Mouse (Mus musculus): ENCODE measurements at regions not wholly inside any gene's neighbourhood (a gene's known extent, or its start where the extent isn't known, plus 50 kb on each side); places are given as distances from the start of the nearest gene placed in this dataset.

GRCm38 (mm10) chr13:102094193-102094592 is 326.2 kb upstream of the Pik3r1 start:
- Histone ChIP-seq H3K4me3 (ENCODE audit: insufficient read depth, low read depth, low read length) (no peak overlapping the region), H3K36me3 (ENCODE audit: control insufficient read depth, insufficient read depth, low read length) (no peaks in the 10 kb centered on the region), H3K27me3 (ENCODE audit: control insufficient read depth, insufficient read depth, low read length) (no peaks in the 10 kb centered on the region), H3K79me2 (ENCODE audit: control insufficient read depth, insufficient read depth, low read length) (no peaks in the 10 kb centered on the region), H3K27ac (replicated peaks; ENCODE audit: insufficient read depth, low read depth, low read length) (no peak overlapping the region), H3K9ac (ENCODE audit: low read depth, low read length) (no peak overlapping the region), H3K4me1 (ENCODE audit: control insufficient read depth, insufficient read depth, low read length) (no peaks in the 10 kb centered on the region)
- TF ChIP-seq CTCF (IDR thresholded peaks at IDR 0.05; ENCODE audit: low read depth, low read length): no peak
- TF ChIP-seq POLR2A (IDR thresholded peaks at IDR 0.05; ENCODE audit: extremely low read depth, insufficient read depth, low read length): no peak
- 79% methylated on average over 4 of the region's 4 CpGs for WGBS
- no peak for DNase-seq (ENCODE audit: extremely low read depth, low read depth, low spot score)

DNA sequence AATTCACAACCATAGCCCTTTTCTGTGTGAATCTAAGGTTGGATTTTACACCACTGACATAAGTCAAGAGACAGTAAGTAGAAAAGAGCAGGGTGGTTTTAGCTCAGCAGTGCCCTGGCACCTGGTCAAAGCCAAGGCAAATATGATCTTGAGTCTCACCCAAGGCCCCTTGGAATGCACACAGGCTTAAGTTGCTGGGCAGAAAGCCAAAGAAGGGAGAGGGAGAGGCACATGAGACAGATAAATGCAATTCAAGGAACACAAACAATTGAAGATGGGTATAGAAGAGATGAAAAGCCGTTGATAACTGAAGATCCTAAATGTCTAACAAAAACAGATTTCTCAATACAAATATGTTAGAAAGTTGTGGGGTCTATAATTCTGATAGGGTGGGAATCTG is 335.1 kb upstream of the Pik3r1 start:
- no peaks in the 10 kb centered on the region for H3K27me3 ChIP-seq (ENCODE audit: control insufficient read depth, insufficient read depth, low read length)
- no peak for TF ChIP-seq POLR2A (IDR thresholded peaks at IDR 0.05; ENCODE audit: extremely low read depth, insufficient read depth, low read length)
- no peak for TF ChIP-seq CTCF (IDR thresholded peaks at IDR 0.05; ENCODE audit: low read depth, low read length)
- 89% methylated on average over 1 of the region's 1 CpGs for WGBS
- no peaks in the 10 kb centered on the region for H3K4me1 ChIP-seq (ENCODE audit: control insufficient read depth, insufficient read depth, low read length)
- no peak overlapping the region for H3K27ac ChIP-seq (replicated peaks; ENCODE audit: insufficient read depth, low read depth, low read length)
- no peak for DNase-seq (ENCODE audit: extremely low read depth, low read depth, low spot score)
- H3K36me3 ChIP-seq (ENCODE audit: control insufficient read depth, insufficient read depth, low read length): no peaks in the 10 kb centered on the region
- H3K4me3 ChIP-seq (ENCODE audit: insufficient read depth, low read depth, low read length): no peak overlapping the region
- no peak overlapping the region for H3K9ac ChIP-seq (ENCODE audit: low read depth, low read length)
- no peaks in the 10 kb centered on the region for H3K79me2 ChIP-seq (ENCODE audit: control insufficient read depth, insufficient read depth, low read length)

- Histone ChIP-seq H3K9ac (ENCODE audit: low read depth, low read length) (no peak overlapping the region), H3K4me3 (ENCODE audit: insufficient read depth, low read depth, low read length) (no peak overlapping the region), H3K27me3 (ENCODE audit: control insufficient read depth, insufficient read depth, low read length) (no peaks in the 10 kb centered on the region), H3K4me1 (ENCODE audit: control insufficient read depth, insufficient read depth, low read length) (no peaks in the 10 kb centered on the region), H3K79me2 (ENCODE audit: control insufficient read depth, insufficient read depth, low read length) (no peaks in the 10 kb centered on the region), H3K27ac (replicated peaks; ENCODE audit: insufficient read depth, low read depth, low read length) (no peak overlapping the region), H3K36me3 (ENCODE audit: control insufficient read depth, insufficient read depth, low read length) (no peaks in the 10 kb centered on the region)
- WGBS: 83% methylated on average over 1 of the region's 1 CpGs
- no peak for DNase-seq (ENCODE audit: extremely low read depth, low read depth, low spot score)
- TF ChIP-seq POLR2A (IDR thresholded peaks at IDR 0.05; ENCODE audit: extremely low read depth, insufficient read depth, low read length) (no peak), CTCF (IDR thresholded peaks at IDR 0.05; ENCODE audit: low read depth, low read length) (no peak)
Observed at GRCm38 (mm10) chr13:102106188-102106587, 338.2 kb upstream of the Pik3r1 start.

GRCm38 (mm10) chr13:102108204-102108603 is 340.2 kb upstream of the Pik3r1 start:
- 77% methylated on average over 1 of the region's 1 CpGs for WGBS
- Histone ChIP-seq H3K4me1 (ENCODE audit: control insufficient read depth, insufficient read depth, low read length) (no peaks in the 10 kb centered on the region), H3K27ac (replicated peaks; ENCODE audit: insufficient read depth, low read depth, low read length) (no peak overlapping the region), H3K79me2 (ENCODE audit: control insufficient read depth, insufficient read depth, low read length) (no peaks in the 10 kb centered on the region), H3K27me3 (ENCODE audit: control insufficient read depth, insufficient read depth, low read length) (no peaks in the 10 kb centered on the region), H3K9ac (ENCODE audit: low read depth, low read length) (no peak overlapping the region), H3K4me3 (ENCODE audit: insufficient read depth, low read depth, low read length) (no peak overlapping the region), H3K36me3 (ENCODE audit: control insufficient read depth, insufficient read depth, low read length) (no peaks in the 10 kb centered on the region)
- no peak for TF ChIP-seq POLR2A (IDR thresholded peaks at IDR 0.05; ENCODE audit: extremely low read depth, insufficient read depth, low read length)
- no peak for TF ChIP-seq CTCF (IDR thresholded peaks at IDR 0.05; ENCODE audit: low read depth, low read length)
- DNase-seq (ENCODE audit: extremely low read depth, low read depth, low spot score): no peak

- H3K36me3 ChIP-seq (ENCODE audit: control insufficient read depth, insufficient read depth, low read length): no peaks in the 10 kb centered on the region
- H3K4me3 ChIP-seq (ENCODE audit: insufficient read depth, low read depth, low read length): no peak overlapping the region
- no peaks in the 10 kb centered on the region for H3K27me3 ChIP-seq (ENCODE audit: control insufficient read depth, insufficient read depth, low read length)
- no peak for DNase-seq (ENCODE audit: extremely low read depth, low read depth, low spot score)
- 91% methylated on average over 3 of the region's 3 CpGs for WGBS
- no peaks in the 10 kb centered on the region for H3K79me2 ChIP-seq (ENCODE audit: control insufficient read depth, insufficient read depth, low read length)
- TF ChIP-seq CTCF (IDR thresholded peaks at IDR 0.05; ENCODE audit: low read depth, low read length) (no peak), POLR2A (IDR thresholded peaks at IDR 0.05; ENCODE audit: extremely low read depth, insufficient read depth, low read length) (no peak)
- no peak overlapping the region for H3K27ac ChIP-seq (replicated peaks; ENCODE audit: insufficient read depth, low read depth, low read length)
- H3K9ac ChIP-seq (ENCODE audit: low read depth, low read length): no peak overlapping the region
- H3K4me1 ChIP-seq (ENCODE audit: control insufficient read depth, insufficient read depth, low read length): no peaks in the 10 kb centered on the region
Observed at GRCm38 (mm10) chr13:102108916-102109315, 340.9 kb upstream of the Pik3r1 start.

DNA sequence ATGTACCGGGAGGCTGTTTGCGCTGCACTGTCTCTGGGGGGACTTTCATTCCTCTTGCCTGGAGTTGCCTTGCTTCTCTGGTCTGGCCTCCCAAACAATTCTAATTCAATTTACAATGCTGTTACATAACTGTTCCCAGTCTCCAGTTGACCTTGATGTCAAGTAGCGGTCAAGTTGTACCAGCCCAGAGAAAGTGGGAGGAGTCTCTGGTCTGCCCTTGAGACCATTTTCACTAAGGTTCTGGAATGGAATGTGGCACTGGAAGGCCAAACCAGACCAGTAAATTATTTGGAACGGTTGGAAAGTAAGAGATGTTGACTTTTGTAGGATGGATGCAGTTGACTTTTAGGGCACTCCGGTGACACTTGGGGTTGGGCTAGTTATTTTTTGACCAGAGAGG is 345.9 kb upstream of the Pik3r1 start:
- Histone ChIP-seq H3K27me3 (ENCODE audit: control insufficient read depth, insufficient read depth, low read length) (no peaks in the 10 kb centered on the region), H3K4me1 (ENCODE audit: control insufficient read depth, insufficient read depth, low read length) (no peaks in the 10 kb centered on the region), H3K9ac (ENCODE audit: low read depth, low read length) (no peak overlapping the region), H3K27ac (replicated peaks; ENCODE audit: insufficient read depth, low read depth, low read length) (peak overlapping the region; percentile 31), H3K36me3 (ENCODE audit: control insufficient read depth, insufficient read depth, low read length) (no peaks in the 10 kb centered on the region), H3K79me2 (ENCODE audit: control insufficient read depth, insufficient read depth, low read length) (no peaks in the 10 kb centered on the region), H3K4me3 (ENCODE audit: insufficient read depth, low read depth, low read length) (no peak overlapping the region)
- peak; percentile 40 for DNase-seq (ENCODE audit: extremely low read depth, low read depth, low spot score)
- 83% methylated on average over 5 of the region's 5 CpGs for WGBS
- TF ChIP-seq POLR2A (IDR thresholded peaks at IDR 0.05; ENCODE audit: extremely low read depth, insufficient read depth, low read length): no peak
- no peak for TF ChIP-seq CTCF (IDR thresholded peaks at IDR 0.05; ENCODE audit: low read depth, low read length)

Data from liver, adult 2 months (tissue).